Mouse (Mus musculus): Measurements from ENCODE around the gene Tmtc3. TPM values are rescaled to one million over a fixed set of nuclear protein-coding genes. Genes with fewer than 3 reads are reported as not detected.

Gene Tmtc3
- 20.4 and 20.8 TPM in 2 replicates for polyA plus RNA-seq (2015; fragmentation: Nextera tagmentation; extraction: Ambion mirVana)

- ATAC-seq (ENCODE audit: insufficient number of reproducible peaks, low FRiP score, low TSS enrichment, low read depth): peak; percentile 99
- H3K27ac ChIP-seq: peak within 1 kb of the TSS; percentile 81
Measured at GRCm38 (mm10) chr10:100487097-100487978, at the start of gene Tmtc3, which contains the start of gene Cep290. Gene Tmtc3, minus strand, starts transcription at chr10:100487350. Gene Cep290, plus strand, starts transcription at chr10:100487558.

GRCm38 (mm10) chr10:100524499-100525390, 37.6 kb upstream of the Tmtc3 start:
- H3K4me1 ChIP-seq: no peaks in the 10 kb centered on the region
- ATAC-seq (ENCODE audit: insufficient number of reproducible peaks, low FRiP score, low TSS enrichment, low read depth): no peak
- no peaks in the 10 kb centered on the region for H3K27me3 ChIP-seq
- no peak overlapping the region for H3K4me2 ChIP-seq
- H3K36me3 ChIP-seq: peaks cover 7% of the 10 kb centered on the region; the same call in 1 of the 2 replicates
- no peak overlapping the region for H3K9ac ChIP-seq
- no peak overlapping the region for H3K27ac ChIP-seq
- no peak overlapping the region for H3K4me3 ChIP-seq
- 89% methylated on average over 9 of the region's 9 CpGs for WGBS
- no peaks in the 10 kb centered on the region for H3K9me3 ChIP-seq

More at GRCm38 (mm10) chr10:100487097-100487978, at the start of gene Tmtc3, which contains the start of gene Cep290:
- under 1% methylated on average over 63 of the region's 63 CpGs for whole genome bisulfite sequencing
- Histone ChIP-seq H3K36me3 (no peaks in the 10 kb centered on the region), H3K4me3 (peak within 1 kb of the TSS; percentile 65), H3K27me3 (no peaks in the 10 kb centered on the region), H3K9ac (peak within 1 kb of the TSS; percentile 69), H3K9me3 (no peaks in the 10 kb centered on the region), H3K4me1 (0 out of 2 replicates have a peak, but pooled peaks cover 9% of the 10 kb centered on the region), H3K4me2 (peak within 1 kb of the TSS; percentile 82)

GRCm38 (mm10) chr10:100522330-100522729, 35.2 kb upstream of the Tmtc3 start:
- H3K9ac ChIP-seq: no peak overlapping the region
- no peak overlapping the region for H3K4me3 ChIP-seq
- no peaks in the 10 kb centered on the region for H3K27me3 ChIP-seq
- H3K4me2 ChIP-seq: no peak overlapping the region
- WGBS: 86% methylated on average over 9 of the region's 9 CpGs
- no peaks in the 10 kb centered on the region for H3K4me1 ChIP-seq
- H3K36me3 ChIP-seq: peaks cover 7% of the 10 kb centered on the region; the same call in 1 of the 2 replicates
- H3K27ac ChIP-seq: no peak overlapping the region
- no peaks in the 10 kb centered on the region for H3K9me3 ChIP-seq
- ATAC-seq (ENCODE audit: insufficient number of reproducible peaks, low FRiP score, low TSS enrichment, low read depth): no peak

- H3K4me2 ChIP-seq: no peak overlapping the region
- no peak overlapping the region for H3K9ac ChIP-seq
- H3K27ac ChIP-seq: no peak overlapping the region
- no peak overlapping the region for H3K4me3 ChIP-seq
- H3K27me3 ChIP-seq: no peaks in the 10 kb centered on the region
- WGBS: 59% methylated on average over 4 of the region's 4 CpGs
- peaks cover 7% of the 10 kb centered on the region; the same call in 1 of the 2 replicates for H3K36me3 ChIP-seq
- H3K4me1 ChIP-seq: no peaks in the 10 kb centered on the region
- ATAC-seq (ENCODE audit: insufficient number of reproducible peaks, low FRiP score, low TSS enrichment, low read depth): no peak
- H3K9me3 ChIP-seq: no peaks in the 10 kb centered on the region
Measured at GRCm38 (mm10) chr10:100521617-100522016, 34.5 kb upstream of the Tmtc3 start.

GRCm38 (mm10) chr10:100508170-100508569, 21.0 kb upstream of the Tmtc3 start:
- H3K36me3 ChIP-seq: 0 out of 2 replicates have a peak, but pooled peaks cover 4% of the 10 kb centered on the region
- H3K9ac ChIP-seq: no peak overlapping the region
- no peak overlapping the region for H3K27ac ChIP-seq
- ATAC-seq (ENCODE audit: insufficient number of reproducible peaks, low FRiP score, low TSS enrichment, low read depth): no peak
- WGBS: 91% methylated on average over 1 of the region's 1 CpGs
- no peaks in the 10 kb centered on the region for H3K27me3 ChIP-seq
- no peaks in the 10 kb centered on the region for H3K9me3 ChIP-seq
- H3K4me2 ChIP-seq: no peak overlapping the region
- H3K4me1 ChIP-seq: no peaks in the 10 kb centered on the region
- H3K4me3 ChIP-seq: no peak overlapping the region

- 80% methylated on average over 3 of the region's 3 CpGs for WGBS
- Histone ChIP-seq H3K4me1 (no peaks in the 10 kb centered on the region), H3K27me3 (no peaks in the 10 kb centered on the region), H3K9ac (no peak overlapping the region), H3K4me2 (no peak overlapping the region), H3K4me3 (no peak overlapping the region), H3K36me3 (peaks cover 23% of the 10 kb centered on the region), H3K27ac (no peak overlapping the region), H3K9me3 (no peaks in the 10 kb centered on the region)
- ATAC-seq (ENCODE audit: insufficient number of reproducible peaks, low FRiP score, low TSS enrichment, low read depth): no peak
Measured at GRCm38 (mm10) chr10:100498309-100498708, 11.2 kb upstream of the Tmtc3 start.

- no peaks in the 10 kb centered on the region for H3K9me3 ChIP-seq
- 88% methylated on average over 7 of the region's 7 CpGs for WGBS
- ATAC-seq (ENCODE audit: insufficient number of reproducible peaks, low FRiP score, low TSS enrichment, low read depth): no peak
- 0 out of 2 replicates have a peak, but pooled peaks cover 4% of the 10 kb centered on the region for H3K4me1 ChIP-seq
- H3K4me2 ChIP-seq: no peak overlapping the region
- no peak overlapping the region for H3K4me3 ChIP-seq
- no peak overlapping the region for H3K27ac ChIP-seq
- H3K27me3 ChIP-seq: no peaks in the 10 kb centered on the region
- peaks cover 12% of the 10 kb centered on the region for H3K36me3 ChIP-seq
- H3K9ac ChIP-seq: no peak overlapping the region
Measured at GRCm38 (mm10) chr10:100491916-100492315, 4.8 kb upstream of the Tmtc3 start.

GRCm38 (mm10) chr10:100486701-100487096, 451 bp downstream of the Tmtc3 start:
- WGBS: under 1% methylated on average over 13 of the region's 13 CpGs
- H3K9ac ChIP-seq: peak overlapping the region; percentile 69

GRCm38 (mm10) chr10:100479538-100479937, 7.6 kb downstream of the Tmtc3 start:
- no peaks in the 10 kb centered on the region for H3K27me3 ChIP-seq
- 0 out of 2 replicates have a peak, but pooled peaks cover 3% of the 10 kb centered on the region for H3K4me1 ChIP-seq
- ATAC-seq (ENCODE audit: insufficient number of reproducible peaks, low FRiP score, low TSS enrichment, low read depth): no peak
- WGBS: 75% methylated on average over 3 of the region's 3 CpGs
- peaks cover 13% of the 10 kb centered on the region for H3K36me3 ChIP-seq
- H3K9ac ChIP-seq: no peak overlapping the region
- H3K27ac ChIP-seq: no peak overlapping the region
- no peak overlapping the region for H3K4me2 ChIP-seq
- no peak overlapping the region for H3K4me3 ChIP-seq
- no peaks in the 10 kb centered on the region for H3K9me3 ChIP-seq

More at GRCm38 (mm10) chr10:100486701-100487096, 451 bp downstream of the Tmtc3 start:
- Histone ChIP-seq H3K4me3 (peak overlapping the region; percentile 65), H3K27ac (peak overlapping the region; percentile 81), H3K27me3 (no peaks in the 10 kb centered on the region), H3K4me1 (0 out of 2 replicates have a peak, but pooled peaks cover 9% of the 10 kb centered on the region), H3K4me2 (peak overlapping the region; percentile 82), H3K9me3 (no peaks in the 10 kb centered on the region), H3K36me3 (no peaks in the 10 kb centered on the region)
- peak; percentile 25; the same call in 1 of the 2 replicates for ATAC-seq (ENCODE audit: insufficient number of reproducible peaks, low FRiP score, low TSS enrichment, low read depth)

- ATAC-seq (ENCODE audit: insufficient number of reproducible peaks, low FRiP score, low TSS enrichment, low read depth): no peak
- H3K27me3 ChIP-seq: no peaks in the 10 kb centered on the region
Measured at GRCm38 (mm10) chr10:100475040-100475439, 12.1 kb downstream of the Tmtc3 start.

GRCm38 (mm10) chr10:100460515-100460914, 26.6 kb downstream of the Tmtc3 start:
- no peak for ATAC-seq (ENCODE audit: insufficient number of reproducible peaks, low FRiP score, low TSS enrichment, low read depth)

More at GRCm38 (mm10) chr10:100475040-100475439, 12.1 kb downstream of the Tmtc3 start:
- WGBS: 55% methylated on average over 3 of the region's 3 CpGs
- Histone ChIP-seq H3K9ac (no peak overlapping the region), H3K4me2 (no peak overlapping the region), H3K27ac (no peak overlapping the region), H3K36me3 (peaks cover 16% of the 10 kb centered on the region), H3K4me3 (no peak overlapping the region), H3K4me1 (no peaks in the 10 kb centered on the region), H3K9me3 (no peaks in the 10 kb centered on the region)

More at GRCm38 (mm10) chr10:100460515-100460914, 26.6 kb downstream of the Tmtc3 start:
- Histone ChIP-seq H3K36me3 (peaks cover 24% of the 10 kb centered on the region), H3K9ac (no peak overlapping the region), H3K27me3 (no peaks in the 10 kb centered on the region), H3K9me3 (no peaks in the 10 kb centered on the region), H3K4me3 (no peak overlapping the region), H3K4me1 (no peaks in the 10 kb centered on the region), H3K4me2 (no peak overlapping the region), H3K27ac (no peak overlapping the region)
